Mouse (Mus musculus) gastrocnemius, adult 2 months (tissue): ENCODE measurements at regions not wholly inside any gene's neighbourhood (a gene's known extent, or its start where the extent isn't known, plus 50 kb on each side); places are given as distances from the start of the nearest gene placed in this dataset.

Experiments used
- DNase-seq: peaks from one replicate; pipeline ENCODE4 v3.0.0; 2022
- H3K27ac ChIP-seq: fragments of 200-600 bp; 2 replicates; pipeline ENCODE4 v1.8.1; 2022; ENCODE audit warnings: mild to moderate bottlenecking
- H3K4me3 ChIP-seq: fragments of 200-600 bp; 2 replicates; pipeline ENCODE4 v1.8.1; 2022; ENCODE audit warnings: mild to moderate bottlenecking, moderate library complexity
- CTCF ChIP-seq: fragments of 200-600 bp; IDR thresholded peaks from 2 replicates; pipeline ENCODE4 v1.8.1; 2022; ENCODE audit warnings: antibody characterized with exemption, mild to moderate bottlenecking, moderate library complexity
- intact Hi-C: fragments of 180-260 bp; cut with DNase I; formaldehyde crosslinking; loops from one replicate; pipeline ENCODE4 v1.15.1; 2025

DNA sequence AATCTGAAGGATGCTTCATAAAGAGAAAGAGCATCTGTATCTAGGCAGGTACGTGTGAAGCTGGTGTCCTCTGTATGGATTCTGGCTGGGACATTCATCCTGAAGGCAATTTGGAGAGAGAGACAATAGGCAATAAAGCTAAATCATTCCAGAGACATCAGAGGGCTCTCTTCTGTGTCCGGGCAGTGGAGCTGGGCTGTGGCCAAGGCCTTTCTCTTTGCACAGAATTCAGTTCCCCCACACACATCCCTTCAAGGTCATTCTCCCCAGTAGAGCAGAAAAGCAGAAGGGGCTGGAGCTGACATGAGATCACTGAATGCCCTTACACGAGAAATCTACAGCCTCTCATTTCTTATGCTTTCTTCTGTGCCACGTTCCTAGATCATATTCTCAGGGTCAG, 109.7 kb upstream of the Gm10306 start:
- Histone ChIP-seq H3K27ac (no peak overlapping the region), H3K4me3 (no peak overlapping the region)
- no peak for DNase-seq
- TF ChIP-seq CTCF, result no peak
- intact Hi-C loops, result no loop called here
